Mouse (Mus musculus) urinary bladder, postnatal 14 days (tissue): Measurements from ENCODE around the gene Nuak1.

Experiments used
- DNase-seq: peaks from one replicate; pipeline ENCODE4 v3.0.0; 2021; ENCODE audit warnings: low spot score

The Nuak1 gene

GRCm38 (mm10) chr10:84381276-84381798 is 59.1 kb downstream of the Nuak1 start:
- no peak for DNase-seq

- DNase-seq: no peak
Observed at GRCm38 (mm10) chr10:84379366-84379765, 61.0 kb downstream of the Nuak1 start.

GRCm38 (mm10) chr10:84377956-84378355 is 62.4 kb downstream of the Nuak1 start:
- no peak for DNase-seq

GRCm38 (mm10) chr10:84376346-84376745 is 64.1 kb downstream of the Nuak1 start:
- no peak for DNase-seq

DNA sequence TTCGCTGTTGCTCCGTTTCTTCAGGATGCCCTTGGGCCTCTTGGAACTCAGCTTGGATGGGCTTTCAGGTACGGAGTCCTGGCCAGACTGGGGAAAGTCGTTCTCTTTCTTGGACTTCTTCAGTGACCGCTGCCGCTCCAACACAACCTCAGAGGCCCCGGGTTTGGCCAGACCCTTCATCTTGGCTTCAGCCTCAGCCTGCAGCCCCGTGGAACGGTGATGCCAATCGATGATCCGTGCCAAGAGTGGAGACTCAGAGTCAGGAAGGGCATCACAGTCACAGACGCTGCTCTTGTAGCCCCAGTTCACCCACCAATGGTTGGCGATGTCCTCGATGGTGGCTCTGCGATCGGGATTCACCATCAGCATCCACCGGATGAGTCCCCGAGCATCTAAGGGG is 65.4 kb downstream of the Nuak1 start:
- no peak for DNase-seq

- no peak for DNase-seq
Observed at GRCm38 (mm10) chr10:84373476-84373875, 66.9 kb downstream of the Nuak1 start.

GRCm38 (mm10) chr10:84372161-84373095 is 68.0 kb downstream of the Nuak1 start:
- no peak for DNase-seq

DNA sequence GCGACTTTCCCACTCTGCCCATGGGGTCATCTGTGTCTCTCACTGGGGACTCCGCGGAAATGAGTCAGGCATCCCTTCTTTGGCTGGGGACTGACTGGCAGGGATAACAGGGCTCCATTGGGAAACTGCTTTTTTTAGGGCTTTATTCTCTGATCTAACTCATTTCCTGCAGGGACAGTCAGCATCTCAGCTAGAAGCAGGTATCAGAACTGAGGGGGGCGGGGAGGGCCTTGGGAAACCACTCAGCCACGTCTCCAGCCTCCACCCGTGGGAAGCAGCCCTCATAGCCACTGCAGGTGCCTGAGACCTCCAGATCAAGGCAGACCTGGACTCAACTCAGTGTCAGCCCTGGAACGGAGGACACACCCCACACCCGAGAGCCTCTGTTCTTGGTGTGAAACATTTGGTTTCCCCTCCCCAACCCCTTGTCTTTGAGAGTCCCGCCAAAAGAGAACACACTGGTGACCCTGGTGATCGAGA is 68.7 kb downstream of the Nuak1 start:
- no peak for DNase-seq

DNA sequence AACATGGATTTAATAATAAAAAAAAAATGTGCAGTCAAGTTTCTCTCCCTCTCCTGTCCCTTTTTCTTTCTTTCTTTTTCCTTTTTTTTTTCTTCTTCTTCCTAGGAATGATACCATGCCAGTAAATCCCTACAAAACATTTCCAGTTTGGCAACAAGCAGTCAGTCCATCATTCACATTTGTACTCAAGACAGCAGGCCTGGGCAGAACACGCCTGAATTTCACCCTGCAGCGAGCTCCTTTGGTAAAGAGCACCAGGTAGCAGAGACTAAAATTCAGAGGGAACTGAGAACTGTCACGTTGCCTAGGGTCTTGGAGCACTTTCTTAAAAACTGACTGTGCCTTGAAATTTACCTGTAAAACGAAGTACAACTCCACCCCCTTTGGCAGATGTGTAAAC is 69.2 kb downstream of the Nuak1 start:
- DNase-seq: no peak

- no peak for DNase-seq
Observed at GRCm38 (mm10) chr10:84369646-84370314, 70.6 kb downstream of the Nuak1 start.

DNA sequence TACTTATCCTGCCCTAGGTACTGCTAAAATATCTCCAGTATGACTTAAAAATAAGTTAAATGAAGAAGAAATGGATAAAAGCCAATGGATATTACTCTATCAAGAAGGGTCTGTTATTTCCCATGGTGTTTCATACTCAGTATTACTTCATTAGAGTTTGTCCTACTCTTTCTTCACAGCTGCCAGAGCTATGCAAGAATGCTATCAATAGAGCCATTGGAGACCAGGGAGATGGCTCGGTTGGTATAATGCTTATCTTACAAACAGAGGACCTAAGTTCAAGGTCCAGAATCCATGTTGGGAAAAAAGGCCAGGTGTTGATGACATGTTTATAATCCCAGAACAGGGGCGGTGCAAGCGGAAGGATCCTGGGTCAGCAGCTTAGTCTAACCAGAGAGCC is 72.2 kb downstream of the Nuak1 start:
- DNase-seq: no peak

GRCm38 (mm10) chr10:84365166-84365865 is 75.1 kb downstream of the Nuak1 start:
- no peak for DNase-seq

GRCm38 (mm10) chr10:84363833-84364232 is 76.6 kb downstream of the Nuak1 start:
- no peak for DNase-seq

GRCm38 (mm10) chr10:84360953-84361352 is 79.4 kb downstream of the Nuak1 start:
- DNase-seq: no peak

DNA sequence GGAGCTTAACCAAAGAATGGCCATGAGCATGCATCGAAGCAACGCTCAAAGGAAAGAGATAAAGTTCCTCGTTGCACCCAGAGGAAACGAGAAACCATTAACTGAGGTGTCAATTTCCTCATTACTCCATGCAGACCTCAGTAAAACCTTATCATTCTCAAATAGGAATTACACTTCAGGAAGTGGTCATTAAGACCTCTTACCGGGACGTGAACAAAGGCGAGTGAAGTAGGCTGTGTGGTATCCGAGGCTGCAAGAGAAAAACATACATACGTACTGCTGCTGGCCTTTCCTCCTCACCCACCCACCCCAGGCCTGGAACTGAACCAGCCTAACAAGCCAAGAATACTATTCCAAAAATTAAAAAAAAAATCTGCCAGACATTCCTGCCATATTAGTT is 80.0 kb downstream of the Nuak1 start:
- DNase-seq: no peak

DNA sequence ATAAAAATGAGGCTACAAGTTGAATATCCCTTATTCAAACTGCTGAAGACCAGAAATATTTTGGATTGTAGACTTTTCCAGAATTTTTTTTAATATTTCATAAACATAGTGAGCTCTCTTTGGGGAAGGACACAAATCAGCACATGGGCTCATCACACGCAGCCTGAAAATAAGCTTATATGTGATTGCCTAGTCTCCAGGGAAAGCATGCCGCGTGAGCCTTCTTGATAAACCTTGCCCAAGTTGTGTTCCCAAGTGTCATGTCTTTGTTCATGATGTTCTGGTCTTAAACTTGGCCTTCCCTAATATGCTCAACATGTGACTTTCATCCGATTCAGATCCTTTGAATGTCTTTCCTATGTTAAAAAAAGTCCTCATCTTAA is 81.7 kb downstream of the Nuak1 start:
- DNase-seq: no peak

DNA sequence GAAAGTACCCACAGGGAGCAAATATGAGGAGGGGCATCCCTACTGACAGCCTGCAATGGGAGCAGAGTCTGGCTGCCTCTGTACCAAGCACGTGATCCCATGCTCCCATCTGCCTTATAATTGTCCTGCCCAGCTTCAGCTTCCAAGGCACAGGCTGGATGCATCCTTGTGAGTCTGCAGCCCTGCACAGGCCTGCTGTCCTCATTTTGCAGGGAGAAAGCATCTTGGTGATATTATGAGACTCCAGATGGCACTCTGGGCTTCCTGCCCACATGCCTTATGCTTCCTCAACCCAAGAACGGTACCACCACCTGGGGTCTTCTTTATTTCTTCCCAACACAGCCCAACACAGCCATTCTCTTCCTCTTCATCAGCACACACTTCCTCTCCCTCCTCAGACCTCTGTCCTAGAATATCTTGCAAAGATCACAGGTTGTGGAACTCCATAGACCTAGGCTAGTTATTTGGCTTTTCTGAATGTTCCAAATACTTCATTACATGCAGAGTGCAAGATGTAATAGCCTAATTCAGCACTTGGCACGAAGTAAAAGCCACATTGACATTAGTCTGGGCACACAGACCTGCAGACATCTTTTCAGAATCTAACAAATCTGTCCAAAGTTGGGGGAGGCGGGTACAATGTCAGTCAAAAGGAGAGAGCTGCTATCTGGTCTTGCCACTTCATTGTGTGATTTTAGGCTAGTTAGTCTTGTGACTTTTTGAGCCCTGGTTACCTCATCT is 82.2 kb downstream of the Nuak1 start:
- DNase-seq: no peak

DNA sequence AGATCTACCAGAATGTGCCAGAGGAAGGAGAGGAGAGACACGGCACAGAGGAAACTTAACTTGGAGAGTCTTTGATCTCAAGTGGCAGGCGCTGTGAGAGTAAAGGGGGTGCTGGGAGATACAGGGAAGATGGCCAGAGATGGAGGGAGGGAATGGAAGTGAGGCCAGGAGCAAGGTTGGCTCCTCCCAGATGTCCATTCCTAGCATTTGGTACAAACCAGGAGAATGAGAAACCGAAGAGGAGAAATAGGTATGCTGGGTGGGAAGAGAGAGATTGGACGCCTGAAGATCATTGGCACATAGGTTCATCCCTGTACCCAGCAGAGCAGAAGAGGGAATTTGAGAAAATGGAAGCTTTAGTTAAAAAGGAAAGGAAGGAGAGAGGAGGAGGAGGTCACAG is 82.8 kb downstream of the Nuak1 start:
- DNase-seq: no peak

DNA sequence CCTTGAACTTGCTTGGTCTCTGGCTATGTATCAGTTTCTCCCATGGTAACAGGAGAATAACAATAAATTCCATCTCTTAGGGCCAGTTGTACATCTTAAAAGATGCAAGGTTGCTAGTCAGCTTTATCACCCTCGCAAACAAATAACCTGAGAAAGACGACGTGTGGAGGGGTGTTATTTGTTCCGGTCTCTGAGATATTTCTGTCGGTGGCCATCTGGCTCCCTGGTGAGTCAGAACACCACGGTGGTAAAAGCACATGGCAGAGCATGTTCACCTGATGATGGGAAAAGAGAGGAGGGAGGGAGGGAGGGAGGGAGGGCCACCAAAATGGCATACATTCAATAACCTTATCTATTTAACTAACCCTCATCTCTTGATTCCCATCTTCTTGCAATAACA is 86.1 kb downstream of the Nuak1 start:
- DNase-seq: no peak

GRCm38 (mm10) chr10:84345730-84346129 is 94.7 kb downstream of the Nuak1 start:
- no peak for DNase-seq

- no peak for DNase-seq
Observed at GRCm38 (mm10) chr10:84343536-84343935, 96.9 kb downstream of the Nuak1 start.

GRCm38 (mm10) chr10:84339456-84339855 is 100.9 kb downstream of the Nuak1 start:
- no peak for DNase-seq
